Mouse (Mus musculus): ENCODE measurements around the gene Ppp2r3d. TPM values are rescaled to one million over a fixed set of nuclear protein-coding genes. Genes with fewer than 3 reads are reported as not detected.
"Not testable (repeated sequence)": the region's sequence is repeated elsewhere in the genome, so short reads cannot be mapped to it uniquely, and the experiment has no call there.

Ppp2r3d gene
- 100 to 1,000 TPM; 156 to 333 (median 232) TPM for total RNA-seq (2018; cell fraction: chromatin; rRNA removed)
- total RNA-seq (2018; cell fraction: cytosol; rRNA removed), result 10 to 100 TPM; 35.1 to 75.0 (median 56.4) TPM
- total RNA-seq (2018; cell fraction: nucleus; rRNA removed), result 100 to 1,000 TPM in 23 of 26 experiments, 10 to 100 TPM in 3; 69.7 to 271 (median 164) TPM
- polyA plus RNA-seq (2018), result 23.2 to 71.8 TPM (median 40.4 TPM) in 3 replicates

DNA sequence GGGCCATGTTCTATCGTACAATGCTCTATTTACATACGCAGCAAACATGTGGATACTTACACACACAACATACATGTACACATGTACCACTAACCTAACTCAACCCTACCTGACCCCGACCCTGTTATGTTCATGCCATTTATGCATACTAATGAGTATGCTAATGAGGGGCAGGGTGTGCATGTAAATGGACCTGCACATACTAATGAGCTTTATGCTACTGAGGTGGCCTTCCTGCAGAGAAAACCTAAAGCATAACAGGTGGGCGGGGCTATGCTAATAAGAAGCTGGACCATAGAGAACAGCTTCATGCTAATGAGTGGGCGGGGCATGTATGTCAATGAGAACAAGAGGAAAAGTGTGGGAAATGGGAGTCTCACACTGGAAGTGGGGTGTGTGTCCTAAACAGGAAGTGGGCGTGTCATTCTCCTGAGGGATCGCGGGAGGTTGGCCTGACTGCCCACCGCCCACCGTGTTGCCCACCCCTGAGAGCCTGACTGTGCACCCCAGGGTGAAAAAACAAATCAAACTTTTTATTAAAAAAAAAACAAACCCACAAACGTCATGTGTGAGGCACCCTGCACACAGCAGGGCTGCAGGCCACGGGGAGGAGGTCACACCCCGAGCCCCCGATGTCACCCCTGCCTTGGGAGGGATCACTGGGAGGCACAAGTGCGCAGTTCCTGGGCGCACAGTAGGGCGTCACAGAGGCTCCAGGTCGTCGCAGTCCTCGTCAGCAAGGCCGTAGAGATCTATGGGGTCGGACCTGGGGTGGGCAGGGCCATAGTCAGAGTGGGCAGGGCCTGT lies at the start of gene Ppp2r3d:
TSS of gene Ppp2r3d (minus strand) at position 803 of the 807 bp plus-strand sequence.
- 97% methylated on average over 21 of the region's 22 CpGs for WGBS (ENCODE audit: missing documents)
- H3K4me3 ChIP-seq (ENCODE audit: inconsistent target), result no peak within 1 kb of the TSS
- no peak within 1 kb of the TSS for H3K27ac ChIP-seq

DNA sequence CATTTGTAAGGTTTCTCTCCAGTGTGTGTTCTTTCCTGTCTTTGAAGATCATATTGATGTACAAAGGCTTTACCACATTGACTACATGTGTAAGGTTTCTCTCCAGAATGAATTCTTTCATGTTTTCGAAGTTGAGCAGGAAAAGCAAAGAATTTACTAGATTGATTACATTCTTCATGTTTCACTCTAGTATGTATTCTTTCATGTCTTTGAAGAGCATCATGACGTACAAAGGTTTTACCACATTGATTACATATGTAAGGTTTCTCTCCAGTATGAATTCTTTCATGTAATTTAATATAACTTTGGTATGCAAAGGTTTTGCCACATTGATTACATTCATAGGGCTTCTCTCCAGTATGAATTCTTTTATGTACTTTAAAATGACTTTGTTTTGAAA lies 17.0 kb upstream of the Ppp2r3d start, which contains the start of gene Gm21836:
TSS of gene Gm21836 (minus strand) at position 101 of the 400 bp plus-strand sequence.
- not testable (repeated sequence) for H3K36me3 ChIP-seq (ENCODE audit: inconsistent target); H3K4me3 ChIP-seq (ENCODE audit: inconsistent target); H3K27ac ChIP-seq; H3K79me2 ChIP-seq (ENCODE audit: inconsistent target)
- 83% methylated on average over 2 of the region's 2 CpGs for WGBS (ENCODE audit: missing documents)

More for the DNA sequence above, at the start of gene Ppp2r3d:
- Histone ChIP-seq H3K79me2 (ENCODE audit: inconsistent target) (no peaks in the 10 kb centered on the region), H3K36me3 (ENCODE audit: inconsistent target) (peaks cover 11% of the 10 kb centered on the region; the same call in 1 of the 2 replicates)

DNA sequence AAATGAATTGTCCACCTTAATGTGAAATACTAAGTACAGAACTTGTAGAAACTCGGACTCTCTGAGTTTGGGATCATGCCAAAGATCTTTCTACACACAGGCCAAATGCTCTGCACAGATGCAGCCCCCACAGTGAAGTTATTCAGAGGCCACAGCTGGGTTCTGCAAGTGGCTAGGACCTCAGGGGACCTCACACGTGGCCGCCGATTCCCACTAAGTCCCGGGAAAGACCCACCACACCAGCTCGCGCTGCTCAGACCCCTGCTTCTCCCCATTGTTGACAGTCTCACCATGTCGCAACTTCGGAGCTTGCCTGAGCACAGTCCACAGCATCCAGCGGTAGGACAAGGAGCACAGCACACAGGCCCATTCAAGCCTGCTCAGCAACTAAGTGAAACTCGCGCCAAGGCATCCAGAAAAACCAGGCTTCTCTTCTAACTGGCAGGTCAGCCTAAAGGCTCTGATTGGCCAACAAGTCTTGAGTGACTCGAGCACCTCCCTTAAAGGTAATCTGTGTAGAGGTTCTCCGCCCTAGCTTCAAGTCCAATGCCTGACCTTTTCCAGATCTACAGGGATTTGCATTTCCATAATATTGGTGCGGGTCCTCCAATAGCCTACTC lies 3.8 kb upstream of the Ppp2r3d start:
- not testable (repeated sequence) for H3K4me3 ChIP-seq (ENCODE audit: inconsistent target); H3K27ac ChIP-seq; H3K79me2 ChIP-seq (ENCODE audit: inconsistent target)
- 86% methylated on average over 7 of the region's 15 CpGs for WGBS (ENCODE audit: missing documents)
- peaks cover 11% of the 10 kb centered on the region; the same call in 1 of the 2 replicates for H3K36me3 ChIP-seq (ENCODE audit: inconsistent target)

DNA sequence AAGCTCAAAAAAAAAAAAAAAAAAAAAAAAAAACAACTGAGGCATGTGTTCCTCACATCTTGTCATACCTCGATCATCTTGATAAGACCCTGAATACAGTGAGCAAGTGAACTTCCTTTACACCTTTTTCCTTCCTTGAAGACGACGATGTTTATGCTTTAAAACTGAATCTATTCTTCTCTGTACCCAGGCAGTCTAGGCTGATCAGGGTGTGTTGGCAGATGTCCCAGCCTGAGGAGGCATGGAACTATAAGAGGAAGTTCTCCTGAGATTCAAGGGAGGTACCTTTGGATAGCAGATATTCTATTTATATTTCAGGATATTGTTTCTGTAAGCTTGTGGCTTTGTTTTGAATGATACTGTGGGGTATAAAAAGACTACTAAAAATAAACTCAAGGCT lies 1.4 kb upstream of the Ppp2r3d start:
- no peaks in the 10 kb centered on the region for H3K79me2 ChIP-seq (ENCODE audit: inconsistent target)
- no peak overlapping the region for H3K27ac ChIP-seq
- H3K36me3 ChIP-seq (ENCODE audit: inconsistent target), result peaks cover 11% of the 10 kb centered on the region; the same call in 1 of the 2 replicates
- WGBS (ENCODE audit: missing documents), result 0% methylated on average over 3 of the region's 3 CpGs
- H3K4me3 ChIP-seq (ENCODE audit: inconsistent target), result no peak overlapping the region

DNA sequence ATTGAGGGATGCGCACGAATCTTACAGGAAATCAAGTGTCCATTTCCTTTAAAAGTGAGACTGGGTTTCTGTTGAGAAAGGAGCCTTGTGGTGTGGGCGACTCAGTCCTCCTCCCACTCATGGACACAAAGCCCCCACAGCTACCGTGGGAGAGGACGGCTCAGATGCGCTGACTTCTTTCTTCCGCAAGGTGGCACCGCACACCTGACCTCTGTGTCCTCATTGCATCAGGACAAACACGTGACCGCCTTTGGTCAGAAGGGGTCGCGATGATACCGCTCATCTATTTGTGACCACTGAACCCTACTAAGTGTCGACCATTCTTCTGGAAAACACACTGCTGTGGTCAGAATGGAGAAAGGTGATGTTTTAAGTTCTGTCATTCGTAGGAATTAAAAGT lies 1.0 kb downstream of the Ppp2r3d start:
- no peak overlapping the region for H3K27ac ChIP-seq
- H3K79me2 ChIP-seq (ENCODE audit: inconsistent target), result no peaks in the 10 kb centered on the region
- H3K4me3 ChIP-seq (ENCODE audit: inconsistent target), result no peak overlapping the region
- WGBS (ENCODE audit: missing documents), result 91% methylated on average over 14 of the region's 15 CpGs
- peaks cover 11% of the 10 kb centered on the region; the same call in 1 of the 2 replicates for H3K36me3 ChIP-seq (ENCODE audit: inconsistent target)

DNA sequence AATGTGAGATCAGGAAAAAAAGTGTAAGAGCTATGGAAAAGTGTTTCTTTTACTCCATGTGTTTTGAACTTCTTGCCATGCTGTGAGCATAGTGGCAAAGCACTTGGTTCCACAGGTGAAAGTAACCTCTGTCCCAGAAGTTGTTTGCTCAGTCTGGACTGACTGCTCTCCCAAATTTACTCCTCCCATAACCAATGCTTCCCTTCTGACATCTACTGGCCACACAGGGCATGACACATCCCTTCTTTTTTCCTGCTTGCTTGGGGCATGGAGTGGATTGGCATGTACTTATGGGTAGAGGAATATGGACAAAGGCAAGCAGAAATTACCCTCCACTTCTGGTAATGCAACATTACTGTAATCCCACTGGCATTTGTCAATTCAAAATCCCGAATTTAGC lies 20.1 kb downstream of the Ppp2r3d start:
- H3K36me3 ChIP-seq (ENCODE audit: inconsistent target), result no peaks in the 10 kb centered on the region
- no peaks in the 10 kb centered on the region for H3K79me2 ChIP-seq (ENCODE audit: inconsistent target)
- 12% methylated on average over 1 of the region's 1 CpGs for WGBS (ENCODE audit: missing documents)
- no peak overlapping the region for H3K4me3 ChIP-seq (ENCODE audit: inconsistent target)
- no peak overlapping the region for H3K27ac ChIP-seq

DNA sequence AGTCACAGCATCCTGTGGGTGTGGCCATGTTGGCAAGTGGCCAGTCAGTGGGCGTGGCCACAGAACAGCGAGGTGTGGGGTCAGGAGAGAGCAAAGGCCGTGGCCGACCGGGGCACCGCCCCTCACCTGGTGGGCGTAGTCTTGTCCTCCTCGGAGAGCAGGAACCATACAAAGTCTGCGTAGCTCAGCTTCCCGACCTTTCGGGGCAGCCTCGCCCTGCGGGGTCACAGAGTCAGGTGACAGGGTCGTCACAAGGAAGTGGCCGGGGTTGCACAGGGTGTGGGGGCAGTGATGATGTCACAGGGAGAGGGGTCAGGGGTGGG lies 34.2 kb downstream of the Ppp2r3d start:
- Histone ChIP-seq H3K79me2 (ENCODE audit: inconsistent target) (no peaks in the 10 kb centered on the region), H3K4me3 (ENCODE audit: inconsistent target) (no peak overlapping the region), H3K27ac (no peak overlapping the region), H3K36me3 (ENCODE audit: inconsistent target) (peaks cover 29% of the 10 kb centered on the region; the same call in 1 of the 2 replicates)
- 95% methylated on average over 14 of the region's 15 CpGs for WGBS (ENCODE audit: missing documents)

DNA sequence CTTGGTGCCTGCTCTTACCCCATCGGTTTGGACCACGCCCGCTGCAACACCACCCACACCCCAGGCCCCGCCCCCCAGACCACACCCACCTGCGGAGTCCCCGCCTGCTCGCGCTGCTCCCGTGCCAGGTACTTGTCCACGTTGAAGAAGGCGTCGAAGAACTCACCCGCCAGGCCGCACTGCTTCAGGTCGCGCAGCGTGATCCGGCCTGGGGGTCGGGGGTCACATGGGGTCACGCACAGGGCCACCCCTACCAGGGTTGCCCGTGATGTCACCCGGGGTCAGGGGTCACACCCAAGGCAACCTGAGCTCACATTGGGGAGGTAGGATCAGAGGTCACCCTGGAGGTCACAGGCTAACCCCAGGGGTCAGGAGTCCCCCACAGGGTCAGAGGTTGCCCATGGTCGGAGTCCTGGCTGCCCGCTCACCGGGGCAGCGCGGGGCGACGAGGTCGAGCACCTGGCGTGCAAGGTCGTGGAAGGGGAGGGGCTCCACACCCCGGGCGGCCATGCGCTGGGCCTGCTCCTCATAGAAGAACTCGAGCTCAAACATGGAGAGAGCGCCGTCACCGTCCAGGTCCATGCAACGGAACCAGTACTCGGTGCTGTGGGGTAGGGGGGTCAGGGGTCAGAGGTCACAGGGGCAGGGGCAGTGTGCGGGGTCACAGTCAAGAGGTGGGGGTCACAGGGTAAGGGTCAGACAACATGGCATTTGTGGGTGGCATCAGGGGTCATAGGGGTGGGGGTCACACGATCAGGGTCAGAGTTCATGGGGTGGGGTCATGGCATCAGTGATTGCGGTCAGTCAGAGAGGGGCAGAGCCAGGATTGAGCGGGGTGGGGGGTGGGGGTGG lies 34.8 kb downstream of the Ppp2r3d start:
- no peaks in the 10 kb centered on the region for H3K79me2 ChIP-seq (ENCODE audit: inconsistent target)
- 99% methylated on average over 28 of the region's 45 CpGs for WGBS (ENCODE audit: missing documents)
- no peak overlapping the region for H3K4me3 ChIP-seq (ENCODE audit: inconsistent target)
- no peak overlapping the region for H3K27ac ChIP-seq
- H3K36me3 ChIP-seq (ENCODE audit: inconsistent target), result peaks cover 29% of the 10 kb centered on the region; the same call in 1 of the 2 replicates

DNA sequence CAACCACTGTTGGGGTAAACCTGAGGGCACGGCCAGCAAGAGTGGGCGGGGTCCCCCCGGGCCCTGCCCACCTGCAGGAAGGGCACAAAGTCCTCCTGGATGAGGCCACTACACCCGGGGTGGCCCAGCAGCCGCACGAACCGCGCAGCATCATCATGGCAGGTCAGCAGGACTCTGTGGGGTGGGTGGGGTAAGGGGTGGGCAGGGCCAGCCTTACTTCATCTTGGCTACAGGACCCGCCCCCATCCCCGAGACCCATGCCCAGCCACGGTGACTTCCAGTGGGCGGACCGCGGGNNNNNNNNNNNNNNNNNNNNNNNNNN lies 36.0 kb downstream of the Ppp2r3d start:
- 90% methylated on average over 12 of the region's 14 CpGs for WGBS (ENCODE audit: missing documents)
- Histone ChIP-seq H3K4me3 (ENCODE audit: inconsistent target) (no peak overlapping the region), H3K27ac (no peak overlapping the region), H3K36me3 (ENCODE audit: inconsistent target) (peaks cover 29% of the 10 kb centered on the region; the same call in 1 of the 2 replicates), H3K79me2 (ENCODE audit: inconsistent target) (no peaks in the 10 kb centered on the region)

DNA sequence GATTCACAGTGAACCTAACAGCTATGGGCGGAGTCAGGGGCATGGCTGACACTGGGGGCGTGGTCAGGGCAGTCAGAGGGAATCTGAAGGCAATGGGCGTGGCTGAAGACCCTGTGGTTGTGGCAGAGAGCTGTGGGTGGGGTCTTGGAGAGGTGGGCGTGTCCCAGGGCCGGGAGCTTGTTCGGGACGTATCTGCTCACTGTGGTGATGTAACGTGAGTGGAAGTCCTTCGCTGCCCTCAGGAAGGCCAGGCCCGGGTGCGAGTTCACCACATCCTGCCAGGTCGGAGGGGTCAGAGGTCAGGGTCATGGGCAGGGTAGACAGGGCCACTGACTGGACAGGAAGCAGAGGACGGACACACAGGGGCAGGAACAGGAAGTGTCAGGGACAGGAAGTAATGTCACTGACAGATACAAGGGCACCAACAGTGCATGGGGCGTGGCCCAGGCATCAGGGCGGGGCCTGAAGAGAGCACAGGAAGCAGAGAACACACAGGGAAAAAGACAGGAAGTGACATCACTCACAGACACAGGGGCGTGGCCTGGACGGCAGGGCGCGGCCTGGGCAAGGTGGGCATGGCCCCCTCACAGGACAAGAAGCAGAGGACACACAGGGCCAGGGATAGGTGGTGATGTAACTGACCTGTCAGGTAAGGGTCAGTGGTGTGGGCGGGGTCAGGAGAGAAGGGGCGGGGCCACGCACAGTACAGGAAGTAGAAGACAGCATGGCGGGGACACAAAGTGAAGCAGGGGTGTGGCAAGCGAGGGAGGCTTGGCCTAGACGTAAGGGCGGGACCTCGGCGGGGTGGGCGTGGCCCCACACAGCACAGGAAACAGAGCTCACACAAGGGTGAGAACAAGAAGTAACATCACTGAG lies 36.6 kb downstream of the Ppp2r3d start:
- no peak overlapping the region for H3K4me3 ChIP-seq (ENCODE audit: inconsistent target)
- H3K36me3 ChIP-seq (ENCODE audit: inconsistent target), result peaks cover 29% of the 10 kb centered on the region; the same call in 1 of the 2 replicates
- 95% methylated on average over 28 of the region's 29 CpGs for WGBS (ENCODE audit: missing documents)
- H3K79me2 ChIP-seq (ENCODE audit: inconsistent target), result no peaks in the 10 kb centered on the region
- no peak overlapping the region for H3K27ac ChIP-seq

DNA sequence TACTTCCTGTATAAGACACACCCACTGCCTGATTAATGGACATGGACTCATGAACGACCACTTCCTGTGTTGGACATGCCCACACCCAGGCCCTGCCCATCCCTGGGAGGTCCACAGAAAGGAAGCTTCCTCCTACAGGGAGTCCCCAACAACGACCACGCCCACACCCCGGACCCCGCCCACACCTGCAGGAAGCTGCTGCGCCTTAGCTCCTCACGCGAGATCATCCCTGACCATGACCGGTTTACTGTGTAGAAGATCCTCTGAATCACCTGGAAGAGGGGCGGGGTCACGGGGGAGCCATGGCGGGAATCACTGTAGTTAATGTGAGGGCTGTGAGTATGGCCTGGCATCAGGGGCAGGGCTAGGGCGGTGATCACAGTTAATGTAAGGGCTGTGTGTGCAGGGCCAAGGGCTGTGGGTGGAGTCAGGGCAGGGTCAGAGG lies 37.3 kb downstream of the Ppp2r3d start:
- no peak overlapping the region for H3K4me3 ChIP-seq (ENCODE audit: inconsistent target)
- no peaks in the 10 kb centered on the region for H3K79me2 ChIP-seq (ENCODE audit: inconsistent target)
- H3K36me3 ChIP-seq (ENCODE audit: inconsistent target), result peaks cover 29% of the 10 kb centered on the region; the same call in 1 of the 2 replicates
- WGBS (ENCODE audit: missing documents), result 97% methylated on average over 13 of the region's 13 CpGs
- H3K27ac ChIP-seq, result no peak overlapping the region

DNA sequence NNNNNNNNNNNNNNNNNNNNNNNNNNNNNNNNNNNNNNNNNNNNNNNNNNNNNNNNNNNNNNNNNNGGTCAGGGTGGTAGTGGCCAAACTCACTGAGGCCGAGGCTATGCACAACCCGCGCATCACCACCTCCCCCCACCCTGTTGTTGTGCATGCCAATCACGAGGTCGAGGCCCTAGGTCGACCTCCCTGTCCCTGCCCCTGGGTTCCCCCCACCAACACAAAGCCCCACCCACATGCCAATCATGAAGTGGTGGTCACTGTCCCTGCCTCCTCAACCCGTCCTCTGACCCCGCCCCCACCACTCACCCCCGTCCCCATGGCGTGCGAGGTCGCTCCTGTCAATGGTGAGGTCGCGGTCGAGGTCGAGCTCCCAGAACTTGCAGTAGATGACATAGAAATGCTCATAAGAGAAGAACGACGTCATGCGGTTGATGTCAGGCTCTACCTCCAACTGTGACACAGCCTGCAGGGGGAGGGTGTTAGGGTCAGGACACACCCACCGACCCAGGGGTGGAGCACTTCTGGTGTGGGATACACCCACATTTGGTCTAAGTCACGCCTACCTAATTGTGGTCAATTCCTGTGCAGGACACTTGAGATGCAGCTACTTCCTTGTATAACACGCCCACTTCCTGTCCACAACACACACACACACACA lies 37.9 kb downstream of the Ppp2r3d start:
- no peak overlapping the region for H3K27ac ChIP-seq
- H3K4me3 ChIP-seq (ENCODE audit: inconsistent target), result no peak overlapping the region
- 95% methylated on average over 15 of the region's 22 CpGs for WGBS (ENCODE audit: missing documents)
- peaks cover 29% of the 10 kb centered on the region; the same call in 1 of the 2 replicates for H3K36me3 ChIP-seq (ENCODE audit: inconsistent target)
- no peaks in the 10 kb centered on the region for H3K79me2 ChIP-seq (ENCODE audit: inconsistent target)

DNA sequence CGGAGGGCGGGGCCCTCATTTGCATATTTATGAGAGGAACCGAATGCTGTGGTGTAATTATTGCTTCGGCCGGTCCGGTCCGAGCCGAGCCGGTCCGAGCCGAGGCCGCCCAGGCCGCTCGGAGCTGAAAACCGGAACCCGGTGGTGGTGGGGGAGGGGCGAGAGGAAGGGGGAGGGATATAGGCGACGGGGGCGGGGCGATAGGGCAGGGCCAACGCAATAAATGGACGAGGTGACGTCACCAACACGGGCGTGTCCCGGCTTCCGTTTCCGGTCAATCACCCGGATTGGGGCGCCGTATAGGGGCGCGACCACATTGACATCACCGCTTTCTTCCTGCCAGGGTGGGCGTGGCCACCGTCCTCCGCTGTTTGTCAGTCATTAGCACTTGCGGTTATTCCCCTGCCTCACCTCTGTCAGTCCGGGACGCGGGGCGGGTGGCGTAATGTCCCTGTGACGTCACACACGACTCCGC lies 51.2 kb downstream of the Ppp2r3d start:
- WGBS (ENCODE audit: missing documents), result under 1% methylated on average over 39 of the region's 47 CpGs
- Histone ChIP-seq H3K79me2 (ENCODE audit: inconsistent target) (no peaks in the 10 kb centered on the region), H3K4me3 (ENCODE audit: inconsistent target) (peak overlapping the region; percentile 44), H3K36me3 (ENCODE audit: inconsistent target) (no peaks in the 10 kb centered on the region), H3K27ac (peak overlapping the region; percentile 90)
